Mouse (Mus musculus): Measurements from ENCODE around the gene Gm11549.

DNA sequence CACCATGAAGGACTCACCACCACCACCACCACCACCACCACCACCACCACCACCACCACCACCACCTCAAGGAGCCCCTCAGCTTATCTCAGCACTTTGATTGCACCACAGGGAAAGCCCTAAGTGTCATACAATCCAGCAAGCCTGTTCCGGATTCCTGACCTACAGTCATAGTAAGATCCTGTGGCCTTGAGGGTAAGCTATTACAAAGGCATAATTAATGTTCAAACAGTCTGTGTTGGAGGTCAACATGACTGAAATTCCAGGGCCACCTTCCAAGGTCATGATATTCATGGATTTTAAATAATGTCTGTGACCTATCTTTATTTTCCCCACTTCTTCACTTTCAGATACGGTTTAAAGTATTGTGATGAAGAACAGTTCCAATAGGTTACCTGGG is 41.1 kb downstream of the Gm11549 start:
- TF ChIP-seq UBTF (IDR thresholded peaks at IDR 0.05; ENCODE audit: low read depth, low read length) (no peak), MEF2A (IDR thresholded peaks at IDR 0.05; ENCODE audit: borderline replicate concordance, low read depth, low read length) (no peak), JUND (conservative IDR thresholded peaks at IDR 0.05; ENCODE audit: low read depth, low read length) (no peak), RCOR1 (conservative IDR thresholded peaks at IDR 0.05; ENCODE audit: low read depth, low read length) (no peak), CTCF (conservative IDR thresholded peaks at IDR 0.05 in 1 of 2, IDR thresholded peaks at IDR 0.05 in 1 of 2; ENCODE audit: low read depth in 2 of 2, low read length in 2 of 2) (no peak), MAX (IDR thresholded peaks at IDR 0.05; ENCODE audit: low read length) (no peak)

Data from CH12.LX (cell line).